Mouse (Mus musculus) forebrain, postnatal 0 days (tissue): Measurements from ENCODE around the gene Fkbp5. TPM values are rescaled to one million over a fixed set of nuclear protein-coding genes. Genes with fewer than 3 reads are reported as not detected.
A peak's percentile ranks its signal among the peaks of the same experiment; 100 is the strongest.

Source experiments
- ATAC-seq: fragments of 200-750 bp; cut with Nextera tagmentation; 2 replicates; pipeline ENCODE4 v1.8.0; 2017; ENCODE audit warnings: mild to moderate bottlenecking, moderate library complexity
- DNase-seq: peaks from one replicate; pipeline ENCODE4 v3.0.0-alpha.2; 2015
- H3K27ac ChIP-seq: fragments of 300-500 bp; sonication (generic); 2 replicates; pipeline ENCODE4 v1.5.1; 2014; ENCODE audit warnings: low read depth, mild to moderate bottlenecking, antibody characterized with exemption, low read length, moderate library complexity, mixed read lengths
- H3K27me3 ChIP-seq: fragments of 300-500 bp; sonication (generic); 2 replicates; pipeline ENCODE4 v1.6.1; 2014; ENCODE audit warnings: mild to moderate bottlenecking, low read length, mixed read lengths; ENCODE audit not compliant: insufficient read depth
- H3K36me3 ChIP-seq: fragments of 300-500 bp; sonication (generic); 2 replicates; pipeline ENCODE4 v1.6.1; 2014; ENCODE audit warnings: mild to moderate bottlenecking, moderate library complexity; ENCODE audit not compliant: insufficient read depth
- H3K4me1 ChIP-seq: fragments of 300-500 bp; sonication (generic); 2 replicates; pipeline ENCODE4 v1.6.1; 2014; ENCODE audit warnings: antibody characterized with exemption; ENCODE audit not compliant: insufficient read depth
- H3K4me2 ChIP-seq: fragments of 300-500 bp; sonication (generic); 2 replicates; pipeline ENCODE4 v1.6.1; 2014; ENCODE audit warnings: low read depth, mild to moderate bottlenecking, moderate library complexity
- H3K4me3 ChIP-seq: fragments of 300-500 bp; sonication (generic); 2 replicates; pipeline ENCODE4 v1.5.1; 2014; ENCODE audit warnings: low read depth, low read length, mixed read lengths
- H3K9ac ChIP-seq: fragments of 300-500 bp; sonication (generic); 2 replicates; pipeline ENCODE4 v1.6.1; 2014; ENCODE audit warnings: mild to moderate bottlenecking
- H3K9me3 ChIP-seq: fragments of 300-500 bp; sonication (generic); 2 replicates; pipeline ENCODE4 v1.6.1; 2016; ENCODE audit warnings: low read length
- CTCF ChIP-seq: sonication (generic); IDR thresholded peaks from 2 replicates; pipeline ENCODE4 v1.5.1; 2016; ENCODE audit warnings: antibody characterized with exemption, control low read depth, low read depth
- WGBS: fragments of 180-500 bp; shearing (Covaris S2); extraction: QIAGEN DNeasy Blood & Tissue Kit; methylation state at CpG from one replicate; pipeline ENCODE4 v1.1.7; 2014; 5-methylcytosine and 5-hydroxymethylcytosine counted together
- polyA plus RNA-seq: library from polyadenylated mRNA; unstranded; fragments of >200 nt; fragmentation: Nextera tagmentation; extraction: Ambion mirVana; gene quantifications from 2 replicates; pipeline ENCODE4 v1.2.1, GENCODE M21; 2015
- total RNA-seq: library from RNA; depleted of rRNA; stranded (reverse); fragments of >200 nt; gene quantifications from 2 replicates; pipeline ENCODE4 v1.2.3, GENCODE M21; 2014

Fkbp5 gene
- total and polyA plus RNA-seq, 2 experiments from 2014 or later = 21.1 to 37.3 TPM

DNA sequence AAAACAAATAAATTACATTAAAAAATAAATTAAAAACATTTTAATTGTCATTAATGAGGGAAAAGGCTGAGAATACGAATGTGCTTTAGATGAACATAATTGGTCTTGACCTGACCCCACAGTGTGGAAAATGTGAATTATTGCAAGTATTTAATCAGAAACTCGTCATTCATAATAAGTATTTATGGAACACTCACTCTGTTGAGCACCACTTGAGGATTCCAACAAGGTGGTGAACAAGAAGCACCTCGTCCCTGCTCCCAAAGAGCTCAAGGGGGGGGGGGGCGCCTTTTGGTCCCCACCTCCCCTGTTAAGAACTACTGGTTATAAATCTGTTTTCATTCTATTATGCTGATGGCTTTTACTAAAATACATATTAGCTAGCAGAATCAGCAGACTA, 51.4 kb downstream of the Fkbp5 start:
- Histone ChIP-seq H3K36me3 (no peaks in the 10 kb centered on the region), H3K27me3 (no peaks in the 10 kb centered on the region), H3K27ac (no peak overlapping the region), H3K4me2 (no peak overlapping the region), H3K4me1 (no peaks in the 10 kb centered on the region), H3K9me3 (no peaks in the 10 kb centered on the region), H3K9ac (no peak overlapping the region), H3K4me3 (no peak overlapping the region)
- DNase-seq (no peak), ATAC-seq (no peak)
- TF ChIP-seq CTCF = no peak
- WGBS = 87% methylated on average over 4 of the region's 4 CpGs

DNA sequence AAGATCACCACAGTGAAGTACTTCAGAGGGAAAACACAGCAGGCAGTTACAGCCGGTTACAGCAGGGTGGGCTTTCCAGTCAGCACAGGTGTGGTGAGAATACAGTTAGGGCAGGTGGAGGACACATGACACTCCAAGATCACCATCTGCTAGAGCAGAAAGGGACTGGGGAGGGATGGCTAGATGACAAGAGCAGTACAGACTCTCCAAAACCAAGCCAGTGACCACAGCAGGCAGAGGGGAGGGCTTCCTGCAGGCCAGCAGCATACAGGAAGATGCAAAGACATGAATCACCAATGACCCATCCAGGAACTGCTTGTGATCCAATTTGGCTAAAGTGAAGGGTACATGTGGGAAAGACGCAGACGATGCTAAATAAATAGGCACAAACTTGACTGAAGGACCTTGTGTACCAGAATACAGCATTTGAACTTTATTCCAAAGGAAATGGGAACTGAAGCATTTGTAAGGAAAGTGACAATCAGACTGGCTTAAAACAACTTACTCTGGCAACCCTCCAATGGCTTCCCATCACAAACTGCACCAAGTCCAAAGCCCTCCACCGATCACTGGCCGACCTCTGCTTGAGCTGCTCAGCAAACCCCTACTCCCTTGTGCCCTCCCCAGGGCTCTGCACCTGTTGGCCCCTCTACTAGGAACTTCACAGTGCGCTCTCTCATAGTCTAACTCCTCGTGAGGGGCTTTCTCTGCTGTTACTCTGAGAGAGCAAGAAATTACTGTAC, 53.5 kb downstream of the Fkbp5 start:
- no peak overlapping the region for H3K4me3 ChIP-seq
- H3K9ac ChIP-seq = no peak overlapping the region
- 72% methylated on average over 7 of the region's 7 CpGs for WGBS
- H3K4me2 ChIP-seq = no peak overlapping the region
- H3K27ac ChIP-seq = no peak overlapping the region
- ATAC-seq (no peak), DNase-seq (no peak)
- TF ChIP-seq CTCF = no peak
- no peaks in the 10 kb centered on the region for H3K9me3 ChIP-seq
- H3K36me3 ChIP-seq = no peaks in the 10 kb centered on the region
- no peaks in the 10 kb centered on the region for H3K27me3 ChIP-seq
- no peaks in the 10 kb centered on the region for H3K4me1 ChIP-seq

DNA sequence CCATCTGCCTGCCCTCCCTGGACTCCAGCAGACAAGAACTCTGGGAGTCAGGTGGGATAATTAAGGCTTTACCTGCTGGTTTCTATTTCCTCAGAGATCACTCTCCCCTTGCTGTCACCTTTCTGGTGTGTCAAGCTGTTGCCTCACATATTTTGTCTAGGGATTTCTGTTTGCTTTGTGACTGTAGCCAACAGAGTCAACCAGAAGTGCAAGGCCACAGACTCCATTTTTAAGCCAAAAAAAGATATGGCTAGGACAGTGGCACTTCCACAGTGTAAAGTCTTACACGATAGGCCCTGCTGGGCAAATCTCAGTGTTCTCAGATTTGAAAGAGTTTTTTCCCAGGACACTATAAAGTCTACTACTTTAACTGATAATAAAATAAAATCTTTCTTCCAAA, 56.9 kb downstream of the Fkbp5 start:
- no peak overlapping the region for H3K9ac ChIP-seq
- no peaks in the 10 kb centered on the region for H3K27me3 ChIP-seq
- no peak overlapping the region for H3K27ac ChIP-seq
- ATAC-seq (no peak), DNase-seq (no peak)
- H3K4me3 ChIP-seq = no peak overlapping the region
- H3K9me3 ChIP-seq = no peaks in the 10 kb centered on the region
- no peak overlapping the region for H3K4me2 ChIP-seq
- H3K36me3 ChIP-seq = no peaks in the 10 kb centered on the region
- no peaks in the 10 kb centered on the region for H3K4me1 ChIP-seq
- WGBS = 83% methylated on average over 1 of the region's 1 CpGs
- no peak for TF ChIP-seq CTCF

DNA sequence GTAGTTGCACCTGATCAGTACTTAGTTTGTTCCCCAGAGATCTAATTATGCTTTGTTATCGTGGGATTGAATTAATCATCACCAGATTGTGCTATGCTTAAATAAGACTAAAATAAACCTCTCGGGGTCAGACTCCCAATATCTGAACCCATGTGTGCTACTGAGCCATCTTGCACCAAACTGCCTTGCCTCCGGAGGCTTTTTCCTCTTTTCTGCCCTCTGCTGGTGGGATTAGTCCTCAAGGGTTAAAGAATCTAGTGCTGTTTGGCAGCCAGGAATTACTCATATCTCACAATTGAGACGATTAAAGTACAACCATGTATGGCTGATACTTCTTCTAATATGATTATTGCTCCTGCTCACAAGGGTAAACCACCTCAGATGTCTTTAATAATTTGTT, 62.2 kb downstream of the Fkbp5 start:
- Histone ChIP-seq H3K36me3 (no peaks in the 10 kb centered on the region), H3K4me3 (no peak overlapping the region), H3K27me3 (no peaks in the 10 kb centered on the region), H3K9ac (no peak overlapping the region), H3K9me3 (no peaks in the 10 kb centered on the region), H3K4me1 (no peaks in the 10 kb centered on the region), H3K4me2 (no peak overlapping the region), H3K27ac (no peak overlapping the region)
- ATAC-seq (no peak), DNase-seq (peak; percentile 14)
- 66% methylated on average over 4 of the region's 4 CpGs for WGBS
- TF ChIP-seq CTCF = peak; percentile 46

DNA sequence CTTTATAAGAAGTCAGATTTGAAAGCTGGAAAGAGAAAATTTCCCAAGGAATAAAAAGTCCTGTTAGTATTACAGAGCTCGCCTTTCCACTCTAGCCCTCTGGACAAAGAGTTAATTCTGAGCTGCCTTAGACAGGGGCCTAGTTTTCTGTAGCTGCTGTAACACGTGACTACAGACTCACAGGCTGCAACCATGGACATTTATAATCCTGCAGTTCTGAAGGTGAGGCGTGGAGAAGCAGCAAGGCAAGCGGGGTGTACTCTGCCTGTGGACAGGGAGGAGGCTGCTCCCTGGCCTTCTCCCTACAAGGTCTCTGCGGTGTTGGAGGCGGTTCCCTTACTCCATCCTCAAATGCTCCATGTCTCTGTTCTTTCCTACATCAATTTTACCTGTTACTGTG, 64.4 kb downstream of the Fkbp5 start:
- Histone ChIP-seq H3K36me3 (no peaks in the 10 kb centered on the region), H3K9me3 (no peaks in the 10 kb centered on the region), H3K27me3 (no peaks in the 10 kb centered on the region), H3K9ac (no peak overlapping the region), H3K4me1 (no peaks in the 10 kb centered on the region), H3K4me3 (no peak overlapping the region), H3K27ac (peak overlapping the region; percentile 29; the same call in 1 of the 2 replicates), H3K4me2 (no peak overlapping the region)
- no peak; the same call in 1 of the 2 replicates for ATAC-seq
- DNase-seq = no peak
- WGBS = 62% methylated on average over 6 of the region's 6 CpGs
- no peak for TF ChIP-seq CTCF

DNA sequence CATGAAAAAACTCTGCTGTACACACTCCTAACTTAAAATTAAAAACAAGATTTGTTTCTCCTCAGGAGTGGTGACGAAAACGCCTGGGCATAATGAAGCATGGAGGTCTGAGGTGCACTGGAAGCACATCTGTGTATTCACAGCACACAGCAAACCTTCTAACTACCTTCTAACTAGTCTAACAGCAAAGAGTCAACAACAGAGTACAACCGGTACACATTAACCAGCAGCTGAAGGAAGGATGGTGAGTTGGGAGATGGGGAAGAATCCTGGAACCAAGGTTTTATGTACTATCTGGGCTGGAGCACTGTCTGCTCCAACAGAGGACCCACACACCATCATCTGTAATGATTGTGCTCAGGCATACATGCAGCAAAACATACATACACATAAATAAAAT, 65.4 kb downstream of the Fkbp5 start:
- no peaks in the 10 kb centered on the region for H3K4me1 ChIP-seq
- no peak overlapping the region for H3K4me3 ChIP-seq
- no peak overlapping the region for H3K9ac ChIP-seq
- no peak overlapping the region for H3K4me2 ChIP-seq
- no peaks in the 10 kb centered on the region for H3K27me3 ChIP-seq
- no peak overlapping the region for H3K27ac ChIP-seq
- 86% methylated on average over 3 of the region's 3 CpGs for WGBS
- no peaks in the 10 kb centered on the region for H3K36me3 ChIP-seq
- ATAC-seq (no peak), DNase-seq (no peak)
- no peaks in the 10 kb centered on the region for H3K9me3 ChIP-seq
- TF ChIP-seq CTCF = no peak

DNA sequence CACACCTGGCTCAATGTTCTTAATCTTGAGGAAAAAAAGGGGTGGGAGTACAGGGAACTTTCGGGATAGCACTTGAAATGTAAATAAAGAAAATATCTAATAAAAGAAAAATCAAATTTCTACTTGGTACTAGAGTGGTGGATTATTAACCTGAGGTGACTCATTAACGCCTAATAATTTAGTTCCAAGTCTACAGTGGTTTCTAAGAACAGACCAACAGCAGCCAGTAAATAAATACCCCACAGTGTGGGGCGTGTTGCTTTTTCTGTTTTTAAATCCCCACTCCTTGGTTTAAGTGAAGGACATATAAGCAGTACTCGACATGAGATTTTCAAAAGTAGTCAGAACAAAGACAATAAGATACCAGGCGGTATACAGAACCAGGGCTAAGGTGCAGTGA, 65.8 kb downstream of the Fkbp5 start:
- H3K4me2 ChIP-seq = no peak overlapping the region
- H3K9ac ChIP-seq = no peak overlapping the region
- H3K27ac ChIP-seq = no peak overlapping the region
- no peaks in the 10 kb centered on the region for H3K9me3 ChIP-seq
- no peaks in the 10 kb centered on the region for H3K27me3 ChIP-seq
- TF ChIP-seq CTCF = no peak
- WGBS = 89% methylated on average over 5 of the region's 5 CpGs
- no peak for ATAC-seq
- no peaks in the 10 kb centered on the region for H3K36me3 ChIP-seq
- DNase-seq = no peak
- no peak overlapping the region for H3K4me3 ChIP-seq
- no peaks in the 10 kb centered on the region for H3K4me1 ChIP-seq
